Mouse (Mus musculus): ENCODE data around the gene Actr3b.

DNA sequence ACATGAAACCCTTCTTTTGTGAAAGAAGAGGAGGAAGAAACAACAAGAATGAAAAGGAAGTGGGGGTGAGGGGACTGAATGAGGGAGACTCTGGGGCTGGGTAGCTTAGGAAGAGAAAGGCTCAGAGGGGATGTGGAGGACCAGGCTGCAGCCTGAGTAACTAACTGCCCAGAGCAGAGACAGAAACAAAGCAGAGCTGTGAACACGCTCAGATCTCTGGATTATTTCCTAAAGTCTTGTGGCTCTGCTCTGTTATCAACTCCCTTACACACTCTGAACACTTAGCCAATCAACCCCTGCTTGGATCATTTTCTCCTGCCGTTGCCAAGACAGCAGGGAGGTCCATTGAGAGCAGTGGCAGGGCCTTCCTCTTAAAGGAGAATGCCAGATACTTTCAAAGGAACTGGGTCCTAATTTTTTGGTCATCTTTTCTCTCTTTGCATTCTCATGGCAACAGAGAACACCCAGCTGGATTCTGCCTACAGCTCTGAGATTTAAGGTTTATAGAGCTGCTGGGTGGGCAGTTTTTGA lies 5.5 kb upstream of the Actr3b start:
- TF ChIP-seq EP300 (IDR thresholded peaks at IDR 0.05; ENCODE audit: low read depth): no peak
- TF ChIP-seq CTCF (IDR thresholded peaks at IDR 0.05; ENCODE audit: low read depth): no peak
